Mouse (Mus musculus) stomach, postnatal 0 days (tissue): ENCODE data around the gene Dnajc11. TPM values are rescaled to one million over a fixed set of nuclear protein-coding genes. Genes with fewer than 3 reads are reported as not detected.
A peak's percentile ranks its signal among the peaks of the same experiment; 100 is the strongest.

Experiments
- ATAC-seq: fragments of 200-750 bp; cut with Nextera tagmentation; 2 replicates; pipeline ENCODE4 v1.8.0; 2017; ENCODE audit not compliant: low FRiP score, low TSS enrichment
- DNase-seq: peaks from one replicate; pipeline ENCODE4 v3.0.0-alpha.2; 2016; ENCODE audit warnings: low spot score
- H3K27ac ChIP-seq: fragments of 300-500 bp; sonication (generic); replicated peaks from 2 replicates; pipeline ENCODE4 v1.5.1; 2014; ENCODE audit warnings: mild to moderate bottlenecking, control low read depth
- H3K27me3 ChIP-seq: fragments of 300-500 bp; sonication (generic); 2 replicates; pipeline ENCODE4 v1.6.1; 2014; ENCODE audit warnings: low read length; ENCODE audit not compliant: control insufficient read depth, insufficient read depth
- H3K36me3 ChIP-seq: fragments of 300-500 bp; sonication (generic); 2 replicates; pipeline ENCODE4 v1.6.1; 2014; ENCODE audit warnings: low read length, mixed read lengths; ENCODE audit not compliant: control insufficient read depth, insufficient read depth
- H3K4me1 ChIP-seq: fragments of 300-500 bp; sonication (generic); replicated peaks from 2 replicates; pipeline ENCODE4 v1.6.1; 2014; ENCODE audit warnings: antibody characterized with exemption; ENCODE audit not compliant: control insufficient read depth, insufficient read depth
- H3K4me2 ChIP-seq: fragments of 300-500 bp; sonication (generic); replicated peaks from 2 replicates; pipeline ENCODE4 v1.6.1; 2014; ENCODE audit warnings: low read depth, mild to moderate bottlenecking, control low read depth, moderate library complexity
- H3K4me3 ChIP-seq: fragments of 300-500 bp; sonication (generic); 2 replicates; pipeline ENCODE4 v1.5.1; 2014; ENCODE audit warnings: low read depth, low read length, control low read depth
- H3K9ac ChIP-seq: fragments of 300-500 bp; sonication (generic); 2 replicates; pipeline ENCODE4 v1.6.1; 2014; ENCODE audit warnings: mild to moderate bottlenecking, low read length, control low read depth, mixed read lengths
- H3K9me3 ChIP-seq: fragments of 300-500 bp; sonication (generic); 2 replicates; pipeline ENCODE4 v1.6.1; 2016; ENCODE audit warnings: low read length; ENCODE audit not compliant: control insufficient read depth
- CTCF ChIP-seq: IDR thresholded peaks from 2 replicates; pipeline ENCODE4 v1.5.1; 2016; ENCODE audit warnings: antibody characterized with exemption, low read depth, mild to moderate bottlenecking, moderate library complexity
- EP300 ChIP-seq: optimal IDR thresholded peaks from 2 replicates; pipeline ENCODE3; 2016; ENCODE audit warnings: antibody characterized with exemption
- WGBS: fragments of 180-500 bp; shearing (Covaris S2); extraction: QIAGEN DNeasy Blood & Tissue Kit; methylation state at CpG from one replicate; pipeline ENCODE4 v1.1.7; 2014; 5-methylcytosine and 5-hydroxymethylcytosine counted together
- polyA plus RNA-seq: library from polyadenylated mRNA; unstranded; fragments of >200 nt; fragmentation: Nextera tagmentation; extraction: Ambion mirVana; gene quantifications from 2 replicates; pipeline ENCODE4 v1.2.1, GENCODE M21; 2015

Gene Dnajc11
- polyA plus RNA-seq, 1 experiment from 2014 or later = 33.0 TPM

DNA sequence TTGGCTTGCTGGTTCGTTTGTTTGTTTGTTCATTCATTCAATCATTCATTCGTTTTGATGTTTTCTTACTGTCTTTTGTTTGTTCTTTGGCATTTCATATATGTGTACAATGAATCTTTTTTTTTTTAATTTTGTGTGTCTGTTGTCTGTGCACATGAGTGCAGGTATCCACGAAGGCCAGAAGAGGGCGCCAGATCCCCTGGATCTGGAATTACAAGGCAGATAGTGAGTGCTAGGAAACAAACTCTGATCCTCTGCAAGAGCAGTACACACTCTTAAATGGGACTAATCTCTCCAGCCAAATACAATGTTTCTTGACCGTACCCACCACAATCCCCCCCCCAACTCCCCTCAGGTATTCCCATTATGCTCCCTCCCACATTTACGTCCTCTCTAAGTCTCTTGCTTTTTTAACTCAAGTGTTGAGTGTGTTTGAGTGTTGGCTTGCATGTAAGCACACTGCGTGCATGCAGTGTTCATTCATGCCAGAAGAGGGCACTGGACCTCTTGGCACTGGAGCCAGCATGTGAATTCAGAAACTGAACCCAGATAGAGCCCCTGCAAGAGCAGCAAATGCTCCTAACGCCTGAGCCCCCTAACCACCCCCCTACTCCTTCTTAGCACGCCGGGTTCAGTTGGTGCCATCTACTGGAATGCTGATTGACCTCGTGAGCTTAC, 33.6 kb upstream of the Dnajc11 start:
- 67% methylated on average over 11 of the region's 11 CpGs for WGBS
- no peak for DNase-seq
- no peaks in the 10 kb centered on the region for H3K36me3 ChIP-seq

DNA sequence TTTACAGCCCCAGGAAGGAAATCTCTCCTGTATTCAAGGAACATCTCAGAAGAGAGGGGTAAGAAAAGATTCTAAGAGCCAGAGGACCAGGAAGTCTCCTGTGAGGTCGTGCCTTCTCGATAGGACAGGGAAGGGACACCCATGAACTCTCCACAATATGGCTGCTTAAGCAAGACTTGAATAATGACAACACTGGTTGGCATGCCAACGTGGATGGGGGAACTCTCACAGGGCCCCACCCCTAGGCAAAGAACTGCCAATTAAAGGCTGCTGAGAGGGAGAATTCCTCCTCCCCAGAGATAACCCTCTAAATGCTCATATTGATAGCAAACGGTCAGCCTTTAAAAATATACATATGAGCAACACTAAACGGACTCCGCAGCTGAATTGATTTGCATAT, 32.8 kb upstream of the Dnajc11 start:
- WGBS = 76% methylated on average over 6 of the region's 6 CpGs
- Histone ChIP-seq H3K4me1 (no peaks in the 10 kb centered on the region), H3K36me3 (no peaks in the 10 kb centered on the region), H3K4me2 (no peak overlapping the region), H3K4me3 (no peak overlapping the region), H3K27ac (no peak overlapping the region), H3K9me3 (no peaks in the 10 kb centered on the region), H3K27me3 (no peaks in the 10 kb centered on the region), H3K9ac (no peak overlapping the region)
- no peak for TF ChIP-seq EP300
- TF ChIP-seq CTCF = no peak
- ATAC-seq = no peak
- no peak for DNase-seq

More for the DNA sequence above, 33.6 kb upstream of the Dnajc11 start:
- Histone ChIP-seq H3K4me2 (no peak overlapping the region), H3K9ac (no peak overlapping the region), H3K9me3 (no peaks in the 10 kb centered on the region), H3K27me3 (no peaks in the 10 kb centered on the region), H3K4me1 (no peaks in the 10 kb centered on the region), H3K27ac (no peak overlapping the region), H3K4me3 (no peak overlapping the region)
- ATAC-seq = no peak
- TF ChIP-seq CTCF = peak; percentile 54
- TF ChIP-seq EP300 = no peak

DNA sequence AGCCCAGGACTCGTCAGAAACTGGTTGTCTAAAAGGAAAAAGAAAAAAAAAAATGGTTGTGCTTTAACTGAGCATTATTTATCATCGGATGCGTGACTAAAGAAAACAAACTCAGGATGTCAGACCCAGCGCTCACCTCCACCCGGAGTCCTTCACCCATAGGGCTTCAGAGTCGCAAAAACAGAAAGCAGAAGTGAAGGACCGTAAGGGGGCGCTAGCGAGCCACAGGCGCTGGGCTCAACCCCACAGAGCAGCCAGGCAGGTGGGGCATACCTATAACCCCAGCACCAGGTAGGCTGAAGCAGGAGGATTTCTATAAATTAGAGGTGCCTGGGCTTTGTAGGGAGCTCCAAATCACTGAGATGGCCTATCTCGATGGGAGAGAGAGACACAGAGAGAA, 32.1 kb upstream of the Dnajc11 start:
- Histone ChIP-seq H3K4me1 (no peaks in the 10 kb centered on the region), H3K9me3 (no peaks in the 10 kb centered on the region), H3K9ac (no peak overlapping the region), H3K27ac (no peak overlapping the region), H3K4me2 (no peak overlapping the region), H3K36me3 (no peaks in the 10 kb centered on the region), H3K27me3 (no peaks in the 10 kb centered on the region), H3K4me3 (no peak overlapping the region)
- 53% methylated on average over 11 of the region's 11 CpGs for WGBS
- no peak for TF ChIP-seq EP300
- peak; percentile 40 for TF ChIP-seq CTCF
- DNase-seq (peak; percentile 18), ATAC-seq (no peak)

DNA sequence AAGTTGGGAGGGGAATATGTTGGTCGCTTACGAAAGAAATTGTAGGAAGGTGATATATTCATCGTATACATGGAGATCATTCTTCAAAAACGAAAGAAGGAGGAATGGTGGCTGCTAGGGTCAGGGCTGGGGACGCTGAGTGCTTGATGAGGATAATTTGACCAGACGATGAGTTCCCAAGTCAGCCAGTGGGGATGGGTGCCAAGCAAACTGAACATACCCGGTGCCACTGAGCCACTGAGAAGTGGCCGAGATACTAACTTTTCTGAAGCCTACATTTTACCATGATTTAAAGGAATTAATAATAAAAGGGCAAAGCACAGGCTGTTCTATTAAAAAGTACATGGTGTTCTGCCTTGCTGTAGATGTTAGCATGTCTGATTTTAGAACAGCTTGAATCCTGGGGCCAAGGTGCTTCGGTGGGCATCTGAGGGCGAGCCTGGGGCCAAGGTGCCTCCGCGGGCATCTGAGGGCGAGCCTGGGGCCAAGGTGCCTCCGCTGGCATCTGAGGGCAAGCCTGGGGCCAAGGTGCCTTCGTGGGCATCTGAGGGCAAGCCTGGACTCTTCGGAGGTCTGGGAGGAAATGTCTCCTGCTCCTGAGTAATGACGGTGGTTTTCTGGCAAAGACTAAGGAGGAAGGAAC, 31.3 kb upstream of the Dnajc11 start:
- H3K4me2 ChIP-seq = no peak overlapping the region
- no peaks in the 10 kb centered on the region for H3K27me3 ChIP-seq
- H3K36me3 ChIP-seq = no peaks in the 10 kb centered on the region
- 66% methylated on average over 17 of the region's 17 CpGs for WGBS
- TF ChIP-seq EP300 (no peak), CTCF (no peak)
- H3K9ac ChIP-seq = no peak overlapping the region
- ATAC-seq (no peak), DNase-seq (no peak)
- no peaks in the 10 kb centered on the region for H3K4me1 ChIP-seq
- no peaks in the 10 kb centered on the region for H3K9me3 ChIP-seq
- H3K4me3 ChIP-seq = no peak overlapping the region
- no peak overlapping the region; the same call in 1 of the 2 replicates for H3K27ac ChIP-seq

DNA sequence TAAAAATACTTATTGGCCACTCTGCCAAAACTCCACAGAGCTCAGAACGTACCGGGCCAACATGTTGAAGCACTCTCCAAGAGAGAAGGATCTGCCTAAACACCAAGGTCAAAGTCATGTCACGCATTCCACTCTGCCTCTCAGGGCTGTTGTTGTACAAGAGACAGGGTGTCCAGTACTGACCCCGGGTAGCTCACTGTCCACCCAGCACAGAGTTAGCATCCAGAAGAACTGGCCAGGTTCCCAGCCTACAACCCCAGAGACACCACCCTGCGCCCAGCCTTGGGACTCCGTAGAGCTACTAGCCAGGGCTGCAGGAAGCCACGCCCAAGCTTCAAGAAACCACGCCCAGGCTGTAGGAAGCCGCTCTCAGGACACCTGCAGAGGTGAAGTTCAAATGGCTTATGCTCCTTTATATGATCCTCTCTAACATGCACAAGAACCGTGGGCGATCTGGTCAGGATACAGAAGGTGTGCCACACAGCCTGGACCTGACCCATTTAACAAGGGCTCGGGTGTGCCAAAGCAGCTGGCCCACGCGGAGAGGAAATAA, 30.7 kb upstream of the Dnajc11 start:
- Histone ChIP-seq H3K27me3 (no peaks in the 10 kb centered on the region), H3K27ac (no peak overlapping the region), H3K4me1 (no peaks in the 10 kb centered on the region), H3K4me3 (no peak overlapping the region), H3K36me3 (no peaks in the 10 kb centered on the region), H3K4me2 (no peak overlapping the region), H3K9ac (no peak overlapping the region), H3K9me3 (no peaks in the 10 kb centered on the region)
- 41% methylated on average over 14 of the region's 14 CpGs for WGBS
- ATAC-seq = peak; percentile 76
- TF ChIP-seq CTCF (no peak), EP300 (no peak)
- peak; percentile 23 for DNase-seq

DNA sequence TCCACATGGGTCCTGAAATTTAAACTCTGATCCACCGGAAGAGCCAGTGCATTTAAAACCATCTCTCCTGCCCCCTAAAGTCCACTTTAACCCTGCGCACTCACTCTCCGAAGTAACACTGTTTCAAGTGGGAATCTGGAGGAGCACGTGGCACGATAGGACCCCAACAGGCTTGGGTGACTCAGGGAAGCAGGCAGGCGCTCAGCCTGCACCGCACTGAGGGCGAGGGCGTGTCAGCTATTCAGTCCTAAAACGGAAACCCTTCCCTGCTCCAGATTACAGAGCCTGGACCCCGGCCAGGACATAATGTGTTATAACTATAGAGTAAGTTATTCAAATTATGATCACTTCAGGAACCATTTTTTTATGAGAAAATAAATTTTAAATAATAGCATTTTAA, 29.4 kb upstream of the Dnajc11 start:
- no peaks in the 10 kb centered on the region for H3K27me3 ChIP-seq
- H3K4me1 ChIP-seq = no peaks in the 10 kb centered on the region
- ATAC-seq (no peak), DNase-seq (no peak)
- H3K9me3 ChIP-seq = no peaks in the 10 kb centered on the region
- no peaks in the 10 kb centered on the region for H3K36me3 ChIP-seq
- no peak overlapping the region for H3K4me3 ChIP-seq
- 26% methylated on average over 11 of the region's 11 CpGs for WGBS
- TF ChIP-seq EP300 (no peak), CTCF (no peak)
- no peak overlapping the region for H3K9ac ChIP-seq
- no peak overlapping the region for H3K27ac ChIP-seq
- no peak overlapping the region for H3K4me2 ChIP-seq
